Comparison of ENCODE assay signal across 30 mouse cellular contexts in genomic region chr17:57307074-57307473, GRCm38 (mm10). TPM values are rescaled to one million over a fixed set of nuclear protein-coding genes. Genes with fewer than 3 reads are reported as not detected.
A peak's percentile ranks its signal among the peaks of the same experiment; 100 is the strongest.
DNase-seq lines count a peak whose midpoint lies in the region; ATAC-seq lines count a peak whose summit lies in the region.
"Had no signal": no experiment of that assay in that cellular context is flagged by ENCODE, and none has a peak within 500 bp of the region (broad histone marks: within the 10 kb centered on the region; RNA-seq: fewer than 3 reads in every experiment).

No protein-coding gene starts in this region.

- no peaks in the 10 kb centered on the region for H3K9me3 ChIP-seq in neural tube, embryonic 15.5 days (replicated peaks)
- H3K9me3 ChIP-seq: embryonic facial prominence, embryonic 10.5 days; embryonic facial prominence, embryonic 13.5 days; forebrain, embryonic 12.5 days; forebrain, embryonic 15.5 days; heart, embryonic 15.5 days; hindbrain, embryonic 10.5 days; hindbrain, embryonic 13.5 days had no signal

- no peaks in the 10 kb centered on the region for H3K4me1 ChIP-seq in neural tube, embryonic 15.5 days
- H3K4me1 ChIP-seq: embryonic facial prominence, embryonic 10.5 days; embryonic facial prominence, embryonic 13.5 days; forebrain, embryonic 12.5 days; forebrain, embryonic 15.5 days; heart, embryonic 12.5 days; heart, embryonic 15.5 days; hindbrain, embryonic 10.5 days; hindbrain, embryonic 13.5 days had no signal

- no peak for DNase-seq in frontal cortex, postnatal 25 days (ENCODE audit: low spot score in 2 of 2)
- DNase-seq in right cerebral cortex, adult 18-20 months: peak; percentile 17
- no peak for DNase-seq in right cerebral cortex, postnatal 25 days
- no peak for DNase-seq in cerebellum, adult 18-20 months
- DNase-seq: adrenal gland, adult 8-10 months; adrenal gland, postnatal 25 days; cerebellum, adult 11 months; cerebellum, adult 8-10 months; cerebellum, postnatal 10 days; cerebellum, postnatal 36 days; embryo, embryonic 11 days; gastrocnemius, adult 2 months; gastrocnemius, postnatal 25 days; heart, adult 18-20 months; heart, postnatal 10 days; heart, postnatal 36 days had no signal

- ATAC-seq in frontal cortex, adult (ENCODE audit: low TSS enrichment): peak; percentile 95
- peak; percentile 18; the same call in 1 of the 2 replicates for ATAC-seq in megakaryocyte-erythroid progenitor cell, adult 5-6 weeks (replicated peaks; ENCODE audit: low FRiP score, low TSS enrichment, poor library complexity, severe bottlenecking)
- no peak for ATAC-seq in neural tube, embryonic 15.5 days (ENCODE audit: low FRiP score)
- ATAC-seq: forebrain, embryonic 15.5 days; hindbrain, embryonic 16.5 days had no signal

- H3K4me3 ChIP-seq in neural tube, embryonic 15.5 days (replicated peaks): no peak overlapping the region
- H3K4me3 ChIP-seq: embryonic facial prominence, embryonic 10.5 days; embryonic facial prominence, embryonic 13.5 days; erythroblast, embryonic 14.5 days; forebrain, embryonic 12.5 days; forebrain, embryonic 15.5 days; gastrocnemius, adult 2 months; heart, embryonic 12.5 days; heart, embryonic 15.5 days; hindbrain, embryonic 10.5 days; hindbrain, embryonic 13.5 days had no signal

- 84% methylated on average over 6 of the region's 6 CpGs for WGBS in neural tube, embryonic 15.5 days

- no peaks in the 10 kb centered on the region for H3K36me3 ChIP-seq in neural tube, embryonic 15.5 days
- H3K36me3 ChIP-seq: embryonic facial prominence, embryonic 10.5 days; embryonic facial prominence, embryonic 13.5 days; forebrain, embryonic 12.5 days; forebrain, embryonic 15.5 days; heart, embryonic 12.5 days; heart, embryonic 15.5 days; hindbrain, embryonic 10.5 days; hindbrain, embryonic 13.5 days had no signal

- no peak overlapping the region for H3K4me2 ChIP-seq in neural tube, embryonic 15.5 days
- H3K4me2 ChIP-seq: embryonic facial prominence, embryonic 13.5 days; forebrain, embryonic 12.5 days; forebrain, embryonic 15.5 days; heart, embryonic 12.5 days; heart, embryonic 15.5 days; hindbrain, embryonic 13.5 days had no signal

- no peak overlapping the region for H3K9ac ChIP-seq in neural tube, embryonic 15.5 days (replicated peaks)
- H3K9ac ChIP-seq: embryonic facial prominence, embryonic 13.5 days; forebrain, embryonic 12.5 days; forebrain, embryonic 15.5 days; heart, embryonic 12.5 days; heart, embryonic 15.5 days; hindbrain, embryonic 13.5 days had no signal

- H3K27ac ChIP-seq in neural tube, embryonic 15.5 days (replicated peaks): no peak overlapping the region
- H3K27ac ChIP-seq: embryonic facial prominence, embryonic 10.5 days; embryonic facial prominence, embryonic 13.5 days; forebrain, embryonic 12.5 days; forebrain, embryonic 15.5 days; gastrocnemius, adult 2 months; heart, embryonic 15.5 days; hindbrain, embryonic 10.5 days; hindbrain, embryonic 13.5 days had no signal

- no peaks in the 10 kb centered on the region for H3K27me3 ChIP-seq in neural tube, embryonic 15.5 days (replicated peaks)
- H3K27me3 ChIP-seq: embryonic facial prominence, embryonic 13.5 days; forebrain, embryonic 12.5 days; forebrain, embryonic 15.5 days; heart, embryonic 12.5 days; heart, embryonic 15.5 days; hindbrain, embryonic 13.5 days had no signal

RNA-seq across cellular contexts. Expression of gene Vav1, which starts 28.2 kb away (rescaled TPM):
- total RNA-seq in megakaryocyte-erythroid progenitor cell, adult 5-6 weeks (2014; fragmentation: Nextera tagmentation): 39.2 and 44.7 TPM in 2 replicates
- total RNA-seq in megakaryocyte-erythroid progenitor cell, adult 5-6 weeks (2017): 86.4 and 126 TPM in 2 replicates
- polyA plus RNA-seq in neural tube, embryonic 15.5 days (2015; fragmentation: Nextera tagmentation; extraction: Ambion mirVana): 1.6 and 10.9 TPM in 2 replicates

RNA-seq across cellular contexts. Expression of gene Adgre1, which starts 51.4 kb away (rescaled TPM):
- total RNA-seq in megakaryocyte-erythroid progenitor cell, adult 5-6 weeks (2014; fragmentation: Nextera tagmentation): not detected in 2 replicates
- not detected in 2 replicates for total RNA-seq in megakaryocyte-erythroid progenitor cell, adult 5-6 weeks (2017)
- 3.9 and 4.7 TPM in 2 replicates for polyA plus RNA-seq in neural tube, embryonic 15.5 days (2015; fragmentation: Nextera tagmentation; extraction: Ambion mirVana)
- total RNA-seq: MEL had no signal

RNA-seq across cellular contexts. Expression of gene Trip10, which starts 57.8 kb away (rescaled TPM):
- total RNA-seq in megakaryocyte-erythroid progenitor cell, adult 5-6 weeks (2014; fragmentation: Nextera tagmentation): 3.9 and 4.5 TPM in 2 replicates
- 8.3 and 10.0 TPM in 2 replicates for total RNA-seq in megakaryocyte-erythroid progenitor cell, adult 5-6 weeks (2017)
- 9.3 and 15.9 TPM in 2 replicates for polyA plus RNA-seq in neural tube, embryonic 15.5 days (2015; fragmentation: Nextera tagmentation; extraction: Ambion mirVana)

RNA-seq across cellular contexts. Expression of gene Gpr108, which starts 58.8 kb away (rescaled TPM):
- total RNA-seq in megakaryocyte-erythroid progenitor cell, adult 5-6 weeks (2014; fragmentation: Nextera tagmentation): 18.7 and 23.9 TPM in 2 replicates
- total RNA-seq in megakaryocyte-erythroid progenitor cell, adult 5-6 weeks (2017): 6.2 and 10.6 TPM in 2 replicates
- 23.3 and 27.6 TPM in 2 replicates for polyA plus RNA-seq in neural tube, embryonic 15.5 days (2015; fragmentation: Nextera tagmentation; extraction: Ambion mirVana)
